Mouse (Mus musculus) embryonic facial prominence, embryonic 13.5 days (tissue): ENCODE results near the gene Samd13. TPM values are rescaled to one million over a fixed set of nuclear protein-coding genes. Genes with fewer than 3 reads are reported as not detected.

Source experiments
- ATAC-seq: fragments of 200-750 bp; cut with Nextera tagmentation; 2 replicates; pipeline ENCODE4 v1.8.0; 2017; ENCODE audit warnings: low read depth; ENCODE audit not compliant: insufficient number of reproducible peaks, insufficient read depth, low FRiP score, low TSS enrichment
- H3K27ac ChIP-seq: fragments of 300-500 bp; sonication (generic); 2 replicates; pipeline ENCODE4 v1.5.1; 2015; ENCODE audit warnings: moderate library complexity, mild to moderate bottlenecking, inconsistent platforms
- H3K27me3 ChIP-seq: fragments of 300-500 bp; sonication (generic); 2 replicates; pipeline ENCODE4 v1.6.1; 2015; ENCODE audit warnings: mild to moderate bottlenecking, inconsistent platforms
- H3K36me3 ChIP-seq: fragments of 300-500 bp; sonication (generic); 2 replicates; pipeline ENCODE4 v1.6.1; 2015; ENCODE audit warnings: mild to moderate bottlenecking, inconsistent platforms
- H3K4me1 ChIP-seq: fragments of 300-500 bp; sonication (generic); 2 replicates; pipeline ENCODE4 v1.6.1; 2015; ENCODE audit warnings: inconsistent platforms
- H3K4me2 ChIP-seq: fragments of 300-500 bp; sonication (generic); 2 replicates; pipeline ENCODE4 v1.6.1; 2015; ENCODE audit warnings: moderate library complexity, mild to moderate bottlenecking, inconsistent platforms
- H3K4me3 ChIP-seq: fragments of 300-500 bp; sonication (generic); 2 replicates; pipeline ENCODE4 v1.5.1; 2015; ENCODE audit warnings: mild to moderate bottlenecking, inconsistent platforms
- H3K9ac ChIP-seq: fragments of 300-500 bp; sonication (generic); 2 replicates; pipeline ENCODE4 v1.6.1; 2015; ENCODE audit warnings: mild to moderate bottlenecking, inconsistent platforms
- H3K9me3 ChIP-seq: fragments of 300-500 bp; sonication (generic); 2 replicates; pipeline ENCODE4 v1.6.1; 2016; ENCODE audit warnings: inconsistent platforms
- WGBS: fragments of 180-500 bp; shearing (Covaris S2); methylation state at CpG from one replicate; pipeline ENCODE4 v1.1.7; 2015; ENCODE audit warnings: mixed read lengths; 5-methylcytosine and 5-hydroxymethylcytosine counted together
- polyA plus RNA-seq: library from polyadenylated mRNA; unstranded; fragments of >200 nt; fragmentation: Nextera tagmentation; extraction: Ambion mirVana; gene quantifications from 2 replicates; pipeline ENCODE4 v1.2.1, GENCODE M21; 2015

The Samd13 gene
- polyA plus RNA-seq, 1 experiment from 2014 or later, result 1.4 TPM

- no peak overlapping the region for H3K4me2 ChIP-seq
- no peaks in the 10 kb centered on the region for H3K4me1 ChIP-seq
- WGBS, result 85% methylated on average over 5 of the region's 5 CpGs
- H3K27me3 ChIP-seq, result no peaks in the 10 kb centered on the region
- H3K9ac ChIP-seq, result no peak overlapping the region
- H3K36me3 ChIP-seq, result no peaks in the 10 kb centered on the region
- ATAC-seq, result no peak
- H3K9me3 ChIP-seq, result no peaks in the 10 kb centered on the region
- H3K4me3 ChIP-seq, result no peak overlapping the region
- H3K27ac ChIP-seq, result no peak overlapping the region
Measured at GRCm38 (mm10) chr3:146632506-146632905, 52.9 kb downstream of the Samd13 start.

DNA sequence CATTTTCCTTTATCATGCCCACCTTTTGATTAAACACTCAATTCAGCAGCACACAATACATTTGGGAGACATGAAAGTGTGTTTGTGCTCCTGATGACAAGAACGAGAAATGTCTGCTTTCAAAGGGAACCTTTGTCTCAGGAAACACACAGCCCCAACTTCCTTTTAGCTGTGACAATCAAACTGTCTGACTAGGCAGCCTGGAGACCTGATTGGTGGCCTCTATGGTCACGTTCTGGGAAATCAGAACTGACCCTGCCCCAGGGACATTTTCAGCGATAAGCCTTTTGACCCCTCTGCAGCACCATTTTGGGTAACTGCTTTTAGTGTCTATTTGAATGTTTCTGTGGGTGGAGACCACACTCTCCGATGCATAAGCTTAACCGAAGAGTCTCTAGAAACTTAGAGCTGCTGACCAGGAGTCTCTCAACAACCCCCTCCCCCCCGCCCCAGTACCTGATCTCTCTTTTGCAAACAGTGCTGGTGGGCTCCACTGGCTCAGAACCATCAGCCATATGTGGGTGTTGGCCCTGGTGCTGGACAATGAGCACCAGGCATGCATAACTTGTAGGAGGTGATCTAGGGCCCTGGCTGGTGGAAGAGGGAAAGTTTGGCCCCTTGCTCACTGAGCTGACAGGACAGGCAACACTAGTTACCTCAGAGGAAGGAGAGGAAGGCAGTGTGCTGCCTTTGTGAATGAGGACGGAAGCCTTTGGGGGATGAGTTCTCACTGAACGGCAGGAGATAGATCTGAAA, 57.0 kb downstream of the Samd13 start:
- Histone ChIP-seq H3K4me2 (no peak overlapping the region), H3K27ac (no peak overlapping the region), H3K4me1 (no peaks in the 10 kb centered on the region), H3K27me3 (no peaks in the 10 kb centered on the region), H3K4me3 (no peak overlapping the region), H3K9ac (no peak overlapping the region), H3K9me3 (no peaks in the 10 kb centered on the region), H3K36me3 (no peaks in the 10 kb centered on the region)
- 53% methylated on average over 8 of the region's 8 CpGs for WGBS
- ATAC-seq, result no peak

GRCm38 (mm10) chr3:146625766-146626165, 59.6 kb downstream of the Samd13 start:
- H3K4me3 ChIP-seq, result no peak overlapping the region
- no peaks in the 10 kb centered on the region for H3K4me1 ChIP-seq
- no peak overlapping the region for H3K9ac ChIP-seq
- H3K27ac ChIP-seq, result no peak overlapping the region
- no peaks in the 10 kb centered on the region for H3K27me3 ChIP-seq
- no peaks in the 10 kb centered on the region for H3K36me3 ChIP-seq
- no peak for ATAC-seq
- no peaks in the 10 kb centered on the region for H3K9me3 ChIP-seq
- no peak overlapping the region for H3K4me2 ChIP-seq
- 86% methylated on average over 4 of the region's 4 CpGs for WGBS

GRCm38 (mm10) chr3:146621966-146622365, 63.4 kb downstream of the Samd13 start:
- Histone ChIP-seq H3K4me2 (no peak overlapping the region), H3K9ac (no peak overlapping the region), H3K4me3 (no peak overlapping the region), H3K9me3 (no peaks in the 10 kb centered on the region), H3K36me3 (no peaks in the 10 kb centered on the region), H3K27me3 (no peaks in the 10 kb centered on the region), H3K27ac (no peak overlapping the region), H3K4me1 (no peaks in the 10 kb centered on the region)
- no peak for ATAC-seq
- 84% methylated on average over 11 of the region's 11 CpGs for WGBS

GRCm38 (mm10) chr3:146620555-146621249, 64.7 kb downstream of the Samd13 start:
- ATAC-seq, result no peak
- H3K4me2 ChIP-seq, result no peak overlapping the region

DNA sequence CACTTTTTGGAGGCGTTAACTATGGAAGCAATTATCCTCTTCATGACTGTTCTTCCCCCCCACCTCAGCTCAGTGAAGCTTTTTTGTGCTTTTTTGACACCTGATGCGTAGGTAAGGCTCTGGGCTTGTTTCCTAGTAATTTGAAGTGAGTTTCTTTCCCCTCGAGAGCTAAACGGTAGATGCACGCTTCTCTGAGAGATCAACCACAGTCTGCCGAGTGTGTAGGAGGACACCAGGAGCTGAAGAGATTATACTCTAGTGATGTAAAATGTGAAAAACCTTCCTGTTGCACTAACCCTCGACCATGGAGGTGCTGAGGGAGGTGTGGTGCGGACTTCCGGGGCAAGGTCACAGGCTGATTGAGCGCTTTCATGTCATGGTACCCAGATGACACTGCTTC, 65.3 kb downstream of the Samd13 start:
- Histone ChIP-seq H3K36me3 (no peaks in the 10 kb centered on the region), H3K9me3 (no peaks in the 10 kb centered on the region), H3K4me3 (no peak overlapping the region), H3K27me3 (no peaks in the 10 kb centered on the region), H3K9ac (no peak overlapping the region), H3K4me2 (no peak overlapping the region), H3K27ac (no peak overlapping the region), H3K4me1 (no peaks in the 10 kb centered on the region)
- ATAC-seq, result no peak
- 87% methylated on average over 10 of the region's 10 CpGs for WGBS

More at GRCm38 (mm10) chr3:146620555-146621249, 64.7 kb downstream of the Samd13 start:
- H3K27me3 ChIP-seq, result no peaks in the 10 kb centered on the region
- no peaks in the 10 kb centered on the region for H3K9me3 ChIP-seq
- H3K36me3 ChIP-seq, result no peaks in the 10 kb centered on the region
- H3K27ac ChIP-seq, result no peak overlapping the region
- H3K4me3 ChIP-seq, result no peak overlapping the region
- no peak overlapping the region for H3K9ac ChIP-seq
- 84% methylated on average over 14 of the region's 14 CpGs for WGBS
- H3K4me1 ChIP-seq, result no peaks in the 10 kb centered on the region

DNA sequence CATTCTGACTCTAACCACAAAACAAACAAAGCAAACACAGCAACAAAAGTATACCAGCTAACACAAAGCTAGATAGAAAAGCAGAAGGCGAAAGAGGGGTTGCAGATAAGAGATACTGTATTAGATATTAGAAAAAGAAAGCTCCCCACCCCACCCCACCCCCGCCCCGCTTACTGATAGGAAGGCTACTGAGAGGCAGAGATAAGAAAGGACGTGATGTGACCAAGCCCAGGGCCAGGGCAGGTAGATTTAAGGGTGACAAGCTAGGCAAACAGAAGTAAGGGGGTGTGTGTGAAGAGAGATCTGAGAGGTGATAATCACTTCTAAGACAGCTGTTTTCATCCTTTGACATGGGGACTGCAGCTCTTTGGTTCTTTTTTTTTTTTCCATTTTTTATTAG, 67.0 kb downstream of the Samd13 start:
- H3K4me2 ChIP-seq, result no peak overlapping the region
- WGBS, result 78% methylated on average over 4 of the region's 4 CpGs
- ATAC-seq, result no peak
- no peak overlapping the region for H3K4me3 ChIP-seq
- H3K36me3 ChIP-seq, result no peaks in the 10 kb centered on the region
- no peaks in the 10 kb centered on the region for H3K9me3 ChIP-seq
- no peaks in the 10 kb centered on the region for H3K4me1 ChIP-seq
- H3K9ac ChIP-seq, result no peak overlapping the region
- no peaks in the 10 kb centered on the region for H3K27me3 ChIP-seq
- H3K27ac ChIP-seq, result no peak overlapping the region

DNA sequence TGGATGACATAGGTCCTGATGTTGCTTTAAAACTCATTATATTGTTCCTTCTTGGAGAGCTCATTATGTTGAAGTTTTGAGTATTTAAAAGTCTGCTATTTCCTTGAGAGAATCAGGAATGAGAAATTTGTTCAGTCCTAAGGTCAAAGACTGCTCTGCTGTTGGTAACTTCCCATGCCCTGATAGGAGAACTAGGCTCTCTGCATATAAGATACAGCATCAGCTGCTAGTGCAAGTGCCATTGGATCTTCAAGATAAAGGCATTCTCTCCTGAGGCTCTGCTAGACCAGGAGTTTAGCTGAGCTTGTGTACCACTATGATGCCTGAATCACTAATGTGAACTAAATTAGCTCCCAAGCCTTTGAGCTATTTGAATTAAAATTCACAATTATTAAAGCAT, 67.4 kb downstream of the Samd13 start:
- H3K4me1 ChIP-seq, result no peaks in the 10 kb centered on the region
- H3K9me3 ChIP-seq, result no peaks in the 10 kb centered on the region
- no peaks in the 10 kb centered on the region for H3K27me3 ChIP-seq
- H3K36me3 ChIP-seq, result no peaks in the 10 kb centered on the region
- no peak for ATAC-seq
- H3K4me2 ChIP-seq, result no peak overlapping the region
- H3K9ac ChIP-seq, result no peak overlapping the region
- no peak overlapping the region for H3K4me3 ChIP-seq
- H3K27ac ChIP-seq, result no peak overlapping the region

DNA sequence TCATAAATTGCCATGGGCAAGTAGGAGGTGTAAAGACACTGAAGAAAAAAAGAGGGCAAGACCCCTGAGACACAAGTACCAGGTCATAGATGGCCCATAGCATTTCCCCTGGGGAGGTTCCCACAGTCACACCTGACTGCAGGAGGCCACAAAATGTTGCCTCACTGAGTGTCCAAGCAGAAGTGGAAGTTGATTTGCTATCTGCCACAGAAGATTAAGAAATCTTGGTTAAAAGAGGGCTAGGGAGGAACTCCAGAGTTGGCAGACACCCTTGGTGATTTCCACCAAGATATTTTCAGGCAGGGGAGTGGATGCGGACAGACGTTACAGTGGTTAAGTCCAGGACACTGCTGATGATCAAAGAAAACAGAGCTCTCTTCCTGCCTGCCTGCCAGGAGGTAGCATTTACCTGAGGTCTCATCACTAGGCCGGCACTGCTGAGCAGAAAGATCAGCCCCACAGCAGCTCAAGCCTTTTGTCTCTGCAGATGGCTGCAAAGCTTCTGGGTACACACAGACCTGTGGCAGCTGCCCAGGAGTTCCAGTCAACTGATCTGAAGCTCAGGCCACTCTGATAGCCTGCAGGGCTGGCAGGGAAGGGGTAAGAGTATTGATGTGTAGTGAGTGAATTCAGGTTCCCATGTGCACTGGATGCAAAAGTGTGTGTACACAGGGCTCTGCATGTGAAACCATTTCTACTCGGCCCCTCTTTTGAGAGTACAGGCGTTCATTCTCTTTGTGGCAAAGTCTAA, 68.7 kb downstream of the Samd13 start:
- Histone ChIP-seq H3K9me3 (no peaks in the 10 kb centered on the region), H3K27me3 (no peaks in the 10 kb centered on the region), H3K36me3 (no peaks in the 10 kb centered on the region), H3K4me1 (no peaks in the 10 kb centered on the region), H3K4me3 (no peak overlapping the region), H3K4me2 (no peak overlapping the region), H3K9ac (no peak overlapping the region), H3K27ac (no peak overlapping the region)
- 72% methylated on average over 5 of the region's 5 CpGs for WGBS
- no peak for ATAC-seq

GRCm38 (mm10) chr3:146615496-146615895, 69.9 kb downstream of the Samd13 start, which contains the start of gene Dnase2b:
Gene Dnase2b, minus strand, starts transcription at chr3:146615596.
- Histone ChIP-seq H3K27ac (no peak within 1 kb of the TSS), H3K9me3 (no peaks in the 10 kb centered on the region), H3K36me3 (no peaks in the 10 kb centered on the region), H3K4me3 (no peak within 1 kb of the TSS), H3K27me3 (no peaks in the 10 kb centered on the region), H3K4me2 (no peak within 1 kb of the TSS), H3K4me1 (no peaks in the 10 kb centered on the region), H3K9ac (no peak within 1 kb of the TSS)
- WGBS, result 89% methylated on average over 4 of the region's 4 CpGs
- no peak for ATAC-seq

GRCm38 (mm10) chr3:146611821-146612220, 73.6 kb downstream of the Samd13 start:
- ATAC-seq, result no peak
- no peaks in the 10 kb centered on the region for H3K4me1 ChIP-seq
- no peak overlapping the region for H3K27ac ChIP-seq
- no peak overlapping the region for H3K9ac ChIP-seq
- H3K9me3 ChIP-seq, result no peaks in the 10 kb centered on the region
- no peak overlapping the region for H3K4me3 ChIP-seq
- H3K4me2 ChIP-seq, result no peak overlapping the region
- no peaks in the 10 kb centered on the region for H3K27me3 ChIP-seq
- no peaks in the 10 kb centered on the region for H3K36me3 ChIP-seq
- 73% methylated on average over 4 of the region's 4 CpGs for WGBS
